Mouse (Mus musculus) layer of hippocampus, postnatal 36 days (tissue): ENCODE data around the gene Dydc1. TPM values are rescaled to one million over a fixed set of nuclear protein-coding genes. Genes with fewer than 3 reads are reported as not detected.

Source experiments
- DNase-seq, 2 experiments: peaks; one replicate each; pipeline ENCODE4 v3.0.0; 2022
- total RNA-seq, 2 experiments: library from RNA; stranded (reverse); gene quantifications; 2 replicates each; pipeline ENCODE4 v1.2.3; 2021

Dydc1 gene
- total RNA-seq, 2 experiments from 2014 or later: not detected

GRCm38 (mm10) chr14:41100712-41101111 lies 28.0 kb downstream of the Dydc1 start:
- no peak for DNase-seq

- no peak for DNase-seq
These were observed 28.5 kb downstream of the Dydc1 start for GRCm38 (mm10) chr14:41101242-41101641.

GRCm38 (mm10) chr14:41102269-41102668 lies 29.6 kb downstream of the Dydc1 start:
- DNase-seq: no peak

GRCm38 (mm10) chr14:41104853-41105444 lies 32.2 kb downstream of the Dydc1 start, which contains the start of gene Mat1a:
TSS of gene Mat1a (plus strand) at chr14:41105035.
- DNase-seq: no peak

GRCm38 (mm10) chr14:41111031-41111668 lies 38.4 kb downstream of the Dydc1 start:
- no peak for DNase-seq

- DNase-seq: no peak
These were observed 40.2 kb downstream of the Dydc1 start for GRCm38 (mm10) chr14:41112944-41113343.

- no peak for DNase-seq
These were observed 43.6 kb downstream of the Dydc1 start for GRCm38 (mm10) chr14:41116271-41116670.

- DNase-seq: no peak
These were observed 52.0 kb downstream of the Dydc1 start for GRCm38 (mm10) chr14:41124683-41125082.

- DNase-seq: peak in 1 of 2 experiments; percentile 12
These were observed 55.3 kb downstream of the Dydc1 start for GRCm38 (mm10) chr14:41127997-41128396.

GRCm38 (mm10) chr14:41131540-41131939 lies 58.8 kb downstream of the Dydc1 start, which contains the start of gene Sftpa1:
TSS of gene Sftpa1 (plus strand) at chr14:41131782.
- no peak for DNase-seq

GRCm38 (mm10) chr14:41137006-41137405 lies 64.3 kb downstream of the Dydc1 start:
- no peak for DNase-seq

- no peak for DNase-seq
These were observed 68.0 kb downstream of the Dydc1 start for GRCm38 (mm10) chr14:41140686-41141085.

Other genes with a start within 250 kb of the Dydc1 start
- gene Sh2d4b, start 179.6 kb upstream of the Dydc1 start, total RNA-seq: 1 to 10 TPM; 2.1 TPM
- gene Tspan14, start 106.1 kb upstream of the Dydc1 start, total RNA-seq: 10 to 100 TPM; 31.4 to 32.6 TPM
- 100 to 1,000 TPM; 150 to 165 TPM for gene Fam213a, start 59.1 kb upstream of the Dydc1 start, total RNA-seq
- gene Dydc2, start 3.7 kb upstream of the Dydc1 start, total RNA-seq: 1 to 10 TPM in 1 of 2 experiments, under 1 TPM in 1; 0.81 to 1.5 TPM
- gene Mat1a, start 32.1 kb downstream of the Dydc1 start, total RNA-seq: not detected
- gene Sftpa1, start 58.9 kb downstream of the Dydc1 start, total RNA-seq: not detected
- not detected for gene Mbl1, start 78.5 kb downstream of the Dydc1 start, total RNA-seq
- gene Sftpd, start 112.2 kb downstream of the Dydc1 start, total RNA-seq: not detected
- not detected for gene Gm2832, start 205.9 kb downstream of the Dydc1 start, total RNA-seq